Mouse (Mus musculus) cerebellum, adult (tissue): ENCODE measurements around the gene Fam193b.
"Not testable (repeated sequence)": the region's sequence is repeated elsewhere in the genome, so short reads cannot be mapped to it uniquely, and the experiment has no call there.

Experiments used
- ATAC-seq: cut with Nextera tagmentation; 2 replicates; pipeline ENCODE4 v1.9.2; 2017; ENCODE audit warnings: mild to moderate bottlenecking, moderate library complexity, mixed read lengths; ENCODE audit not compliant: insufficient number of reproducible peaks, low FRiP score, low TSS enrichment

Gene Fam193b

DNA sequence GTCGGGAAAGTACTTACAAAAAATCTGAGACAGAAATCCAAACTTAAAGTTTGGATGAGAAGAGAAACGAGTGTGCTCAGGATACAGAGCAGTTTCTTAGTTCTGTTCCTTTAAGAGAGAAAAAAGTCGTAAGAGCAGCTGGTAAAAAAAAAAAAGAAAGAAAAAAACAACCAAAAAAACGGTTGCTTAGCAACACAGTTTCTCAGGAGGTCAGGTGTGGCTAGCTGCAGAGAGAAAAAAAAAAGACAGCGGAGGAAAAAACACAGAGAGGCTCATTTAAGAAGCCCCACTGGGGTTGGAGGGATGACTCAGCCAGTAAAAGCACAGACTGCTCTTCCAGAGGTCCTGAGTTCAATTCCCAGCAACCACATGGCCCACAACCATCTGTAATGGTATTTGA lies 3.4 kb upstream of the Fam193b start:
- no peak for ATAC-seq

DNA sequence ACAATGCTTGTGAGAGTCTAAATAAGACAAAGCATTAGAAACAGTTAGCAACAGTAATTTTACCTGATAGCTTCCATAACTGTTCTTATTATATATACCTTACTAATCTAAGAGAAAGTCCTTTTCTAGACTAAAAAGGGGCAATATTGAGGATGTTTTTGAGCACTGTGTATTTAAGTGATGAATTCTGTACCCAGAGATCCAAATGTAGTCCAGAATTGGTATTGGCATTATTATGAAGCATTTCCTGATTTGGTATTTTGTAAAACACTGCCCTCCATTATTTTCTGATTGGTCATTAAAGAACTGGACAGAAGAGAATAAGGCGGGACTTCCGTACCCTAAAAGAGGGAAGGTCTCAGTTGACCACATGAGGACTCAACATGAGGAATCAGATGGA lies 2.5 kb upstream of the Fam193b start, which contains the start of gene Tmed9:
Gene Tmed9, plus strand, starts transcription at position 301 of the 400 bp plus-strand sequence.
- ATAC-seq: no peak

DNA sequence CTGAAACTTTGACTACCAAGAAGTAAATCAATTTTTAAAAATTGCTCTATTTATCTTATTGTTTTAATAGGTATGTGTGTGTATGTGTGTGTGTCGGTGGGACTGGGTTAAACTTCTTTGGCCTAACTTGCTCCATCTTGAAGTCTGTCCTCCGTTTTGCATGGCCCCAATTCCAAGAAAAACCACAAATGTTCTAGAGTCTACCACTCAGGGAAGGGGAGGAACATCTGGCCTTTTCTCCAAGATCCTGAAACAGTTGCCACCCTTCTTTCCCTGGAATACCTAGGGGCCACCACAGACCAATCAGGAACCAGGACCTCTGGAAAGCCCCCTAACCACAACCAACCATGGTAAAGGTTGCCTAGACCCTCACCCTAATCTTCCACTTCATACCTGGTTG lies 1.1 kb upstream of the Fam193b start:
- ATAC-seq: no peak

DNA sequence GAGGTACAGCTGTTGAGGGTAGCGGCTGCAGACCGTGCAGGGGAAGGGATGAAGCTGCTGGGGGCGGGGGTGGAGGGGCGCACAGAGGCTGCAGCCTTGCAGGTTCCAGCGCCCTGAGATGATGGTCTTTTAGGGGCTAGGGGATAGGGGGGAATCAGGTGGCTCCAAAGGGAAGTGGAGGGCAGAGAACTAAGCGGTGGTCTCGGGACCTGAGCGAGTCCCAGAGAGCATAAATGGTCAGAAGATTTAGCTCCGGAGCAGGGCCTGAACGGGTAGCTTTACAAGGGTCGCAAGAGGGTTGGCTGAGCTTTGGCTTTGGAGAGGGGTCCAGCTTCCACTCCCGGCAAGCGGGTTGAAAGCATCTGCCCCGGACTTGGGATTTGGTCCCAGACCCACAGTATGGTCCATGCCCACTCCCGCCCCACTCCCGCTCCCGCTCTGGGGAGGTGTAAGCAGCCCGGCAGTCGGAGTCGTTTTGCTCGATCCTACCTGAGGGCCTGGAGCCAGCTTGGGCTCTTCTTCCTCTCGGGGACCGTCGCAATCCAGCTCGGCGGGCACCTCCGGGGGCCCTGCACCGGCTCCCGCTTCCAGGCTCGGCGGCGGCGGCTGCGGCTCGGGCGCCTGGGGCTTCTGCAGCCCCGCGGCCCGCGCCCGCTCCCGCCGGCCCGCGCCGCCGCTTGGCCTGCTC lies 490 bp downstream of the Fam193b start:
- ATAC-seq: peak; percentile 28; the same call in 1 of the 2 replicates

DNA sequence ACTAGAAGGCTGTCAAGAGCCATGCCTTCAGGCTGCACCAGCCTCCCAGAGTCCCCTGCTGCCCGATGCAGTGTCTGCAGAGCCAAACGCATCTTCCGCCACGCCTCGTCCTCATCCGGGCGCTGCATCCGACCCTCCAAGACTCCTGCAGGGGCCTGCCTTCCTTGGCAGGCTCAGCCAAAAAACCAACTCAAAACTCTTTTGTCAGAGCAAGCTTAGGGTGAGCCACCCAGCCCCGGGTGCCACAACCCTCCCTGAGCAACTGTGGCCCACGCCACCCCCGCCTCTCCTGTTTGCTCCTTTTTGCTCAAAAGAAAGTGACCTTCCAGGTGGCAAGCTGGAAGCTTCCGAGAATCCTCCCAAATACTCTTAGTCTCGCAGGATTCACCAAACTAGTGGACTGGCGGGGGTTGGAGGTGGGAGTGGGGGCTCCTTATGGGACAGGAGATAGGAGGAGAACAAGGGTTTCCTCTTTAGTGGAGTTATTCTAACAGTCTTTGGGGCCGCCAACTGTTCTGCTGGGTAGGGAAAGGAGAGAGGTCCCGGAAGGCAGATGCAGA lies 1.1 kb downstream of the Fam193b start:
- 0 out of 2 replicates have a peak, but pooled peaks have one; percentile 14 for ATAC-seq

DNA sequence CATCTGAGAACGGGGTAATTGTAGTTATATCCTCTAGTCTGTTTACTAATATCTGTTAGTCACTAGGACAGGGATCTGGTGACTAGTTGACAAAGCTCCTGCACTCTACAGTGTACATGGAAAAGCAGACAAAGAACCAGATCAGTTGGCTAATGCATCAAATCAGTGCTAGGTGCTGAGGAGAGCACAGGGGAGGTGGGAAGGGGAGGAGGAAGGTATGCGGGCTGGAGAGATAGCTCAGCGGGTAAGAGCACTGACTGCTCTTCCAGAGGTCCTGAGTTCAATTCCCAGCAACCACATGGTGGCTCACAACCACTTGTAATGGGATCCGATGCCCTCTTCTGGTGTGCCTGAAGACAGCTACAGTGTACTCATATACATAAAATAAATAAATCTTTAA lies 2.4 kb downstream of the Fam193b start:
- not testable (repeated sequence) for ATAC-seq

DNA sequence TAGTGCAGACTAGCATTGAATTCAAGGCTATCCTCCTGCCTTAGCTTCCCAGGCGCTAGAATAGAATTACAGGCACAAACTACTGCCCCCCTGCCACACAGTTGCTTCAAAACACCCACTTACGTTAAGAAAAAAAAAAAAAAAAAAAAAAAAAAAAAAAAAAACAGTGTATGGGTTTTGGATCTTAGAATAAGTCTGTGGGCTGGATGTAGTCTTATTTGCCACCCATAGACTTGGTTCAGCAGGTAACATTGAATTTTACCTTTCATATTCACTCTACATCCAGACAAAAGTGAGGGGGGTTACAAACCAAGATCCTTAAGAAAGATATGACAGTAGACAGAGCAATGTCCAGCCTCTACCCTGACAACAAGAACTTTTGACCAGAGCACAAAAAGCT lies 3.0 kb downstream of the Fam193b start:
- no peak for ATAC-seq

DNA sequence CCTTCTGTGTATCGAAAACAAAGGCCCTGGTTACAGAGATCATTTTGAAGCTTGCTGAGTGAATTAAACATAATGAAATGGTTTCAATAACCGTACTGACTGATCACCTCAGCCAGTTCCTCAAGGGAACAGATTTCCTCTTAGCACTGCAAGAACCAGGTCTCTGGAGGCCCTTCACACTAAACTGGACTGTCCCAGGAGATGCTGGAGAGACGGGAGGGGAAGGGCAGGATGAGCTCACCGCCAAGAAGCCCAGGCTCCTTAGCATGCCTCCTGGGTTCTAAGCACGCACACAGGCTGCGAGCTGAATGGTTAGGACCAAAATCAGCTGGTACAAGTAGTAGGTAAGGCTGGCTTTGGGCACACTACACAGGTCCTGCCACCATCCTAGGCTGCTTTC lies 3.9 kb downstream of the Fam193b start:
- no peak for ATAC-seq

DNA sequence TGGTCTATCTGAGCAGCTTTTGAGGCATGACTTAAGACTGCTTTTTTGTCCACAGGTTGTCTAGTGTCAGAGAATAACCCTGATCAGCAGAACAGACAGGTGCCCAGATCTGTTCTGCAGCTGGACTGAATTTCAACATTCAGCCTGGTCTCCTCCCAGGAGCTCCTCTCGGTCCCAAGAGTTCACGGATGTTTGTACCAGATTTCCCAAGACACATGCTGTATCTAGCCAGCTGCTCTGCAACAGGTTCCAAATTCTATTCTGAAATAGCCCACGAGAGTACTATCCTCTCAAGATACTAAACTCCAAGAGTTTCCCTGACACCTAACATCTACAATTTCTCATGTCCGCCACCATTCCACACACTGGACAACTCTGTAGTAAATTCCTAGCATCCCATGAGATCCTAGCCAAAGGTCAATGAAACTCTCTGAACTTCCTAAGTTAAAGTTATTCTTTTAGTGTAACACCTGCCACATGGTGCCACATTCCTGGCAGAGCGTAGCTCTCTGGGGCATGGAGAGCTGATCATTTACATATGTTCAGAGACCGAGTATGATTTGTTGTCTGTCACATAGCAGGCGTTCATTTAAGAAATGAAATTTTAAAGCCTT lies 7.5 kb downstream of the Fam193b start:
- ATAC-seq: no peak

DNA sequence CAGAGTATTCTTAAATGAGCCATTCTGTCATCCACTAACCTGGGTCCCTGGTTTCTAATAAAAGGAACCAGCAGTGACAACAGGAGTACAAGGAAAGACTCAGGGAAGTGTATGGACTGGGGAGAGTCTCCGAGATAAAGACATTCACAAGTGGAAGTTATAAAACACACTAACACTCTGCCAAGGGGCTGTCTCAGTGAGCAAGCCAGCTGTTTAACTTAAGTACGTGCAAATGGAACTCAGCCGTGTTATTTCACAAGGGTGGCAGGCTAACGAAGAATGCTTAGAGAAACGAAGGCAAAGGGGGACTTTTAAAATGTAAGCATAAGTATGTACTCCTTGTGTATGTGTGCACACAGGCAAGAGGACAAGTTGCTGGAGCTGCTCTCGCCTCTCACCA lies 13.4 kb downstream of the Fam193b start:
- no peak for ATAC-seq

DNA sequence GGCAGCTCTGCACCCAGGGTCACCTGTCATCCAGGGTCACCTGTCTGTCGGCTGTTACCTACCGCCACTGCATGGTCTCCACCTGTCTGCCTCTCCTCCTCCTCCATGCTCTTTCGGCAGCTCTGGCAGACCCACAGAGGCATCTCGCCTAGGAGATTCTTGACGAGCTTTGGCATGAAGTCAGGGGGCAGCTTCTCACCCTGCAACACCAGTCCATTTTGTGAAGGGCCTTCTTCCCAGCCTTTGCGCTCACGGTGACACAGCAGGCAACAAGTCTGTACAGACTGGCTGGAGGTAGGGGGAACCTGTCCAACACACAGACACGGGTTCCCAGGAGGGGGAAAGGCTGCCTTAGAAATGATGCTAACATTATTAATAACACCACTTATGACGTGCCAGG lies 15.0 kb downstream of the Fam193b start:
- no peak for ATAC-seq

DNA sequence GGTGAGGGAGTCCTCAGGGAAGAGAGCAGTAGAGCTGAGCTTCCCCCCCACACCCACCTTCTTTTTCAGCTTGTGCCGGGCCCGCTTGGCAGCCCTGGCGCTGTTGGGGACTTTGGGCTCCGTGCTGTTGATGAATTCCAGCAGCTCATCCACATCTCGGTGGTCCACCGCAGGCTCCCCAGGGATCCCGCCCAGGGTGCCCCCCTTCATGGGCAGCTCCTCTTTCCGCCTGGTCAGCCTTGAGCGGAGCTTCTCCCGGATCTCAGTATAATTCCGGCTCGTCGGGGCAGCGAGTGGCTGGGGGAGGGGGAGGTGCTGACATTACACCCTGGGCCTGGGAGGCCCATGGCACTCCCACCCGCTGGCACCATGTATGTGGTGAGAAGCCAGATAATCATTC lies 21.9 kb downstream of the Fam193b start:
- no peak for ATAC-seq

DNA sequence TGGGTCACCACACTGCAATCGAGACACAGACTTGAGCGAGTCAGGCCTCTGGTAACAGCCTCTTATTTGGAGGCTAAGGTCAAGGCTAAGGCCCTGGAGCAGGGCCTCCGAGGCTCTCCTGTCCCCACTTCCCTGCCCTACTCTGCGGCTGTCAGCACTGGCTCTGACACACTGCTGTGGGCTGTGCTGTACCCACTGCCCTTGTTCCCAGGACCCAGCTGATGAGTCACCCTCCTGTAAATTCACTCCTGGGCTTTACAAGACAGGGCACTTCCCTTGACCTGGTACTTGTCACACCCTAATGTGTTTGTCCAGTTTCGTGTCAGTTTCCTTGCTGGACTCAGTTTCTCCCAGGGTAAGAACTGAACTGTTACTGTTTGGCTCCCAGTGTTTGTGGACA lies 22.5 kb downstream of the Fam193b start:
- ATAC-seq: no peak

DNA sequence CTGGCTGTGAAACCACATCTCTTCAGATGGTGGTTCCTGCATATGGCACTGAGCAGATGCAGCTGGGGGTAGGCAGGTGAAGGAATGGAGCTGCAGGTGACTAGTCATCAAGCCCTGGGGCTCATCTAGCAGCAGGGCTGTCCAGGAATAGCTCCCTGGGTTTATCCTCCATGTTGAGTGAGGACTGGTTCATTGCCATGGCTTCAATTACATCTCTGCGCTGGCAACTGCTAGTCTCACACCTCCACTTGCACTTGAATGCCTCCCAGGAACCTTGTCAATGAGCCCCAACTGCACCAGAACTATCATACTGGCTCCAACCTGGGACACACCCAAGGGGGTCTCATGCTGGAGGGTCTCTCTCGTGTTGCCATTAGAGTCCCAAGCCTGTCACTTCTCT lies 23.0 kb downstream of the Fam193b start:
- no peak for ATAC-seq

DNA sequence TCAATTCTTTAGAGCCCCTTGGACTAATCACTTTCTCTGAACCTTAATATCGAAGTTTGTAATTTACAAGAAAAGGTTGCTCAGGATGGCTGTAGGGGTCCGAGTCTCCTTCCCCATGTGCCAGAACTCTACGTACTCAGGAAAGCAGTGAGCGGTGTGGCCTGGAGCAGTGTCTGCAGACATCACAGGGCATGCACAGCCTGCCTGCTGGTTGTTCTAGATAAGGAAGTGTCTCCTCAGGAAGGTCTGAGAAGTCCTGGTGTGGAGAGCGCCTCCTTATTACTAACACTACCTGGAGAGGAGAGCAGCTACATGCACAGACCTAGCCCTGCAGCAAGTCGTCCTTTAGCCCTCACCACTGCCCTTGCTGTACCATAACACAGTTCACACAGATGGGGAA lies 26.1 kb downstream of the Fam193b start:
- ATAC-seq: no peak

DNA sequence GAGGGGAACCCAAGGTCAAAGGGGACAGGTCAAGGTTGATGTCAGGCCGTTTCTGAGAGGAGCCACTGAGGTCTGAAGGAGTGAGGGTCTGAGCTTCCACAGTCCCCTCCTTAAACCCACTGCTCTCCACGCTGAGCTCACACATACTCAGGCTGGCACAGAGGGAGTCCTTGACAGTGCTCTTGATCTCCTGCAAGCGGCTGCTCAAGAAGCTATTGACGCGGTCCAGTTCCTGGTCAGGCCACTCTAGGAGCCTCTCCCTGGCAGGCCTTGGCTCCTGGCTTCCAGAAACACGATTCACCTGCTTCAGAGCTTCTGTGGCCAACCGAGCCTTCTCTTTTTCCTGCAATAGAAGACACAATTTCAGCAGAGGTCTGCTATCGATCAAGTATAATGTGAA lies 27.5 kb downstream of the Fam193b start:
- ATAC-seq: no peak

DNA sequence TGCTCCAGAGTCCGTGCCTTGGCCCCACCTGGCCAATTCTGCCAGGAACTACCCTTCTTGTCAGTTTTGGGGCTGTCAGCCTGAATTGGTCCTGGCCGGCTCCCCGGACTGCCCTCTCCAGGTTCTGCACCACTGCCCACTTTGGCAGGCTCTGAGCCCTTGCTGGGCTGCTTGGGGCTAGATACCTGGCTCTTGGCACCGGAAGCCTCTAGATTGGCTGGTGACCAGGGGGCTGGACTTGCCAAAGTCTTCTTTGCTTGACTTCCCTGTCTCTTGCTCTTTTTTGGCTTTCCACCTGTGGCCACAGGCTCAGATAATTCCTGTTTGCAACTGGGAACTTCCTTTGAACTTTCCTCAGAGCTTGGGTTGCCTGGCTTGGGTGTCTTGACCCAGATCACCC lies 28.0 kb downstream of the Fam193b start:
- no peak for ATAC-seq

DNA sequence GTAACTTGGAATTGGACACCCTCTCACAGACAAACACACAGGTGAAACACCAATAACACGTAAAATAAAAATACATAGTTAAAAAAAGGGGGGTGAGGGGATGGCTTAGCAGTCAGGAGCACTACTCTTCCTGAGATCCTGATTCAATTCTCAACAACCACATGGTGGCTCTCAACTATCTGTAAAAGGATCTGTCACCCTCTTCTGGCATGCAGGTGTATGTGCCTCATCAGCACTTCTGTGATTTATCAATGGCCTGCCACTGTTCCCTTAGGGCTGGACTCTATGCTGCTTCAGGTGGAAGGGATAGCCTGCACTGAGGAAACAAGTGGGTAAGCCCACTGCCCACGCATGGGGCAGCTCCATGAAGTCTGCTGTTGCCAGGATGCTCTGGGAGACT lies 30.0 kb downstream of the Fam193b start:
- no peak for ATAC-seq

DNA sequence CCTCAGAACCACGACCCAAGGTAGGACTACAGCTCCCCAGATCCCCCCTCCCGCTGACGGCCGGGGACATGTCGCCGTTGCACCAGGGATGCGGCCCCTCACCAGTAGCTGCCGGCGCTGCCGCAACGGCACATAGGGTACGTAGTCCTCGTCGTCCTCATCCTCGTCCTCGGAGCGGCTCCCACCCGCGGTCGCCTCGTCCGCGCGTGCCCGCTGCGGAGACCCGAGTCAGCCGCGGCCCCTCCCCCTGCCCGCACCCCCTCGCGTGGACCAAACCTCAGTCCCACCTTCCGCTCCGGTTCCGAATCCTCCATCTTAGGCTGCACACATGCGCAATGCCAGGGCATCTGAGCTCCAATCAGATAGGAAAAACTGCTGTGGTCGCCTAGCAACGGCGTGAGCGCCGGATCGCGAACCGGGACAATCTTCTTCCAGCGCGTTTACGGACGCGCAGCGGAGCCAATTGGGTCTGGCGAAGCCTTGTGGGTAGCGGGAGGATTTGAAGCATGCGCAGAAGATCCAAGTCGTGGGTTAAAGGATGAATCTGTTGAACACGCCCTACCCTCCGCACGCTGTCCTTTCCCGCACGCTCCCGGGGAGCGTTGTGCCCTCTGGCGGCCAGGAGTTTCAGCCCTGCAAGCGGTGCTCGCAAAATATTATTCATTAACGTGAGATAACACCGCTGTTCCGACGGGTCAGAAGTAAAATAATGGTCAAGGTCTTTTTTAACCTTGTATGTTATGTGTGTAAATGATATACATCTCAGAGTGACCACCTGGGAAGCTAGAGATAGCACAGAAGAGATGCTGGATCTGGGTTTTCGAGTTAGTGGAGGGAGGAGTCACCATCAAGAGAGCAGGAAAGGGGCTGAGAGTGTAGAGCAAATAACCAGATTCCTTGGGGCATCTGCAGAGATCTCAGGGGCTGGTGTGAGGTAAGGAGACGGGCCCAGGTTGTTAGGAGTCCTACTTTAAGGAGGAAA lies 34.4 kb downstream of the Fam193b start, which contains the start of gene Ddx41:
Gene Ddx41, minus strand, starts transcription at position 465 of the 982 bp plus-strand sequence.
- peak; percentile 92 for ATAC-seq

DNA sequence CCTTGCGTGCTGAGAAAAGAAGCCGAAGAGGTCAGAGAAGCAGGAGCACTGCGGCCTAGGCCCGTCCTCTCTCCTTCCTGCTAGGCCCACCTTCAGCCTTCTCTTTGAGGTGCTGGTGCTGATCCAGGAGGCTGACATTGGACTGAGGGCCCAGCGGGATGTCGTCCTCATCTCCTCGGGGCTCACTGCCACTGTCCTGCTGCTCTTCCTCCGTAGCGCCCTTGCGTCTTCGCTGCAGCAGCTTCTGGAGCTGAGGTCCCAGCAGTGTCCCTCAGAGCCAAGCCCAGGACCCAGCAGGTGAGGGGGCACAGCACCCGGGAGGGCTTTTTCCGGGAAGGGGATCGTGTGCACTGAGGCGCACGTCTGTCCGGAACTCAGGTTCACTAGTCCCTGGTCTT lies 35.1 kb downstream of the Fam193b start:
- no peak for ATAC-seq

DNA sequence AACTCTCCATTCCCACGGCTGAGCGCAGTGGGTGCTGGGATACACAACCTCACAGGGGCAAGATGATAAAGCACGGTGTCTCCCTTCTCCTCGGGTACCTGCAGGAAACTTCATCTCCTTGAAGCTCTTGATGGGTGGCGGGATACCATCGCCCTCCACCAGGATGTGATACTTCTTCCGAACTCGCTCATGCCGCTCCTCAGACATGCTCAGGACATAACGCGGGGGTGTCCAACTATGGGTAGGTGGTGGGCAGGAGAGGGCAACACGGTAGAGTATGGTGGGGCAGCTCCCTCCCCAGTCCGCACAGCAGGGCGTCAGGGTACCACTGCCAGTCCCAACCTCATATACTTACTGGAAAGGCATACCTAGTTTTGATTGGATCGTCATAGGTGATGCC lies 35.7 kb downstream of the Fam193b start:
- ATAC-seq: no peak
